Mouse (Mus musculus): ENCODE measurements at regions not wholly inside any gene's neighbourhood (a gene's known extent, or its start where the extent isn't known, plus 50 kb on each side); places are given as distances from the start of the nearest gene placed in this dataset.

GRCm38 (mm10) chr8:26903289-26903688 lies 73.8 kb upstream of the Zfp703 start:
- no peak for TF ChIP-seq GATA1 (IDR thresholded peaks at IDR 0.05; ENCODE audit: low read length)

GRCm38 (mm10) chr8:26906257-26906656 lies 70.9 kb upstream of the Zfp703 start:
- no peak for TF ChIP-seq GATA1 (IDR thresholded peaks at IDR 0.05; ENCODE audit: low read length)

- TF ChIP-seq GATA1 (IDR thresholded peaks at IDR 0.05; ENCODE audit: low read length) = no peak
Observed at GRCm38 (mm10) chr8:26907347-26908170, 69.6 kb upstream of the Zfp703 start.

- no peak for TF ChIP-seq GATA1 (IDR thresholded peaks at IDR 0.05; ENCODE audit: low read length)
Observed at GRCm38 (mm10) chr8:26910186-26910585, 66.9 kb upstream of the Zfp703 start.

GRCm38 (mm10) chr8:26913562-26914529 lies 63.3 kb upstream of the Zfp703 start:
- TF ChIP-seq GATA1 (IDR thresholded peaks at IDR 0.05; ENCODE audit: low read length) = no peak

- TF ChIP-seq GATA1 (IDR thresholded peaks at IDR 0.05; ENCODE audit: low read length) = no peak
Observed at GRCm38 (mm10) chr8:26915731-26916130, 61.4 kb upstream of the Zfp703 start.

- TF ChIP-seq GATA1 (IDR thresholded peaks at IDR 0.05; ENCODE audit: low read length) = no peak
Observed at GRCm38 (mm10) chr8:26921531-26922177, 55.5 kb upstream of the Zfp703 start.

- TF ChIP-seq GATA1 (IDR thresholded peaks at IDR 0.05; ENCODE audit: low read length) = no peak
Observed at GRCm38 (mm10) chr8:26922178-26922540, 55.0 kb upstream of the Zfp703 start.

- no peak for TF ChIP-seq GATA1 (IDR thresholded peaks at IDR 0.05; ENCODE audit: low read length)
Observed at GRCm38 (mm10) chr8:26923166-26923565, 54.0 kb upstream of the Zfp703 start.

Data from G1E-ER4 (cell line).